Mouse (Mus musculus) testis, adult 10 weeks (tissue): ENCODE measurements around the gene Atp11a. TPM values are rescaled to one million over a fixed set of nuclear protein-coding genes. Genes with fewer than 3 reads are reported as not detected.

ENCODE experiments used
- polyA plus RNA-seq: library from polyadenylated mRNA; stranded (reverse); fragments of 350-450 nt; fragmentation: Illumina TruSeq; extraction: RNeasy Lipid Tissue Mini Kit (QIAGEN cat#74804); gene quantifications from one replicate; pipeline ENCODE4 v1.2.3, GENCODE M21; 2014; ENCODE audit warnings: low read depth, low replicate concordance

Gene Atp11a
- polyA plus RNA-seq: 17.1 TPM

DNA sequence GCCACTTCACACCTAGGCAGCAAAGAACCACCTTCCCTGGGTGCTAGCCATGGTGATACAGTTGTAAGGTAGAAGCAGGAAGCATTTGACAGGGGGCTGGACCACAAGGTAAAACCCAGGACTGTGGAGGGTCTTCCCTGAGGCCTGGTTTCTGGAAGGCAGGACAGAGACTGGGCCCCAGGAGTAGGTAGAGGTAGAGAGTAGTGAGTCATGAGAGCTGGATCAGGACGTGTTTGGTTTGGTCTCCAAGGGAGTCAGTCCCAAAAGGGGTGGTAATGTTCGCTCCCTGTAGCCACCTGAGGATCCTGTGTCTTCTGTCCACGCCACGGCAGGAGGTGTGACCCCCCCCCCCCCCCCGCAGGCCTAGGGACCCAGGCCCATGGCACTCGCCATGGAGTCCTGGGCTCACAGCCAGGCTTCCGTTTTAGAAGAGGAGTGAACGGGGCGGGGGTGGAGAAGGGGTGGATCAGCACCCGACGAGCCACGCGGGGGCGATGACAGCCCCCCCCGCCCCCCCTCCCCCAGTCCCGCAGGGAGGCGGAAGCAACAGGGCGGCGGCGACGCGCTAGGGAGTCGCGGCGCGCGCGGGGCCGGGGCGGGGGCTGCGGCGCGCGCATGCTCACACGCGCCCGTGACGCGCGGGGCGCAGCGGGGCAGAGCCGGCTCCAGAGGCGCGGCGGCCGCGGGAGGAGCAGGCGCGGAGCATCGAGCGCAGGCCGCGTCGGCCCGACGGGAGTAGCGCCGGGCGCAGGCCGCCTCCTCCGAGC, at the start of gene Atp11a:
Gene Atp11a, plus strand, starts transcription at position 624 of the 767 bp plus-strand sequence.

DNA sequence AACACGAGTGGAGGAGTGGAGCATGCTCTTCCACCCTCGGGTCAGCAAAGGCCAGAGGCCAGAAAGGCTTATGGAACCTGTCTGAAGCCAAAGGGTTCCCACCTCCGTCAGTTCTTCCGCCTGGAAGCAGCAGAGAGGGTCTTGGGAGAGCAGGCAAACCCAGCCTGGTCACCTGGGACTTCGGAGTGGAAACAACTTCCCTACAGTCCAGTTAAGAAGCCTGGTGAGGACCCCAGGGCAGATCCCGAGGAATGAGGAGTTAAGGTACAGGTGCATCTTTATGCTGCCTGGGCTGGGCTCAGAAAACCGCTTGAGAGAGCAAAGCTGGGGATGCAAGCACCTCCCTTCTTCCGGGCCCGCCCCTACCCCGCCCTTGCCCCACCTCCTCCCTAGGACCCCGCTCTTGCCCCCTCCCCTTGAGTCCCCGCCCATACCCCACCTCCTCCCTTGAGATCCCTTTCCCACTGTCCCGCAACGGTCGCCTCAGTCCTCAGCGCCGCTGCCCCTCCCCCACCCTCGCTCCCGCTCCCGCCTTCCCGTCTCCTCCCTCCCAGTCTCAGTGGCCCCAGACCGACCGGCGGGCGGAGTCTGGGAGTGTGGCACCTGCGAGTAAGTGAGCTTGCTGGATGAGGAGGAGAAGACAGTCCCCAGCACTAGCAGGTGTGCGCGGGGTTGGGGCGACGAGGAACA, 116.7 kb downstream of the Atp11a start, which contains the start of gene Mcf2l:
Gene Mcf2l, plus strand, starts transcription at position 450 of the 690 bp plus-strand sequence.

Other genes starting within 250 kb of the Atp11a start
- gene Spaca7, start 184.0 kb upstream of the Atp11a start, polyA plus RNA-seq: 398 TPM
- gene Tubgcp3, start 84.8 kb upstream of the Atp11a start, polyA plus RNA-seq: 14.3 TPM
- 3.6 TPM for gene Mcf2l, start 116.8 kb downstream of the Atp11a start, polyA plus RNA-seq